Mouse (Mus musculus) embryonic facial prominence, embryonic 13.5 days (tissue): ENCODE data around the gene Gm47289. TPM values are rescaled to one million over a fixed set of nuclear protein-coding genes. Genes with fewer than 3 reads are reported as not detected.

Source experiments
- ATAC-seq: fragments of 200-750 bp; cut with Nextera tagmentation; 2 replicates; pipeline ENCODE4 v1.8.0; 2017; ENCODE audit warnings: low read depth; ENCODE audit not compliant: insufficient number of reproducible peaks, insufficient read depth, low FRiP score, low TSS enrichment
- H3K27ac ChIP-seq: fragments of 300-500 bp; sonication (generic); 2 replicates; pipeline ENCODE4 v1.5.1; 2015; ENCODE audit warnings: moderate library complexity, mild to moderate bottlenecking, inconsistent platforms
- H3K27me3 ChIP-seq: fragments of 300-500 bp; sonication (generic); 2 replicates; pipeline ENCODE4 v1.6.1; 2015; ENCODE audit warnings: mild to moderate bottlenecking, inconsistent platforms
- H3K36me3 ChIP-seq: fragments of 300-500 bp; sonication (generic); 2 replicates; pipeline ENCODE4 v1.6.1; 2015; ENCODE audit warnings: mild to moderate bottlenecking, inconsistent platforms
- H3K4me1 ChIP-seq: fragments of 300-500 bp; sonication (generic); 2 replicates; pipeline ENCODE4 v1.6.1; 2015; ENCODE audit warnings: inconsistent platforms
- H3K4me2 ChIP-seq: fragments of 300-500 bp; sonication (generic); 2 replicates; pipeline ENCODE4 v1.6.1; 2015; ENCODE audit warnings: moderate library complexity, mild to moderate bottlenecking, inconsistent platforms
- H3K4me3 ChIP-seq: fragments of 300-500 bp; sonication (generic); 2 replicates; pipeline ENCODE4 v1.5.1; 2015; ENCODE audit warnings: mild to moderate bottlenecking, inconsistent platforms
- H3K9ac ChIP-seq: fragments of 300-500 bp; sonication (generic); 2 replicates; pipeline ENCODE4 v1.6.1; 2015; ENCODE audit warnings: mild to moderate bottlenecking, inconsistent platforms
- H3K9me3 ChIP-seq: fragments of 300-500 bp; sonication (generic); 2 replicates; pipeline ENCODE4 v1.6.1; 2016; ENCODE audit warnings: inconsistent platforms
- WGBS: fragments of 180-500 bp; shearing (Covaris S2); methylation state at CpG from one replicate; pipeline ENCODE4 v1.1.7; 2015; ENCODE audit warnings: mixed read lengths; 5-methylcytosine and 5-hydroxymethylcytosine counted together
- polyA plus RNA-seq: library from polyadenylated mRNA; unstranded; fragments of >200 nt; fragmentation: Nextera tagmentation; extraction: Ambion mirVana; gene quantifications from 2 replicates; pipeline ENCODE4 v1.2.1, GENCODE M21; 2015

Gene Gm47289
- polyA plus RNA-seq, 1 experiment from 2014 or later = not detected

DNA sequence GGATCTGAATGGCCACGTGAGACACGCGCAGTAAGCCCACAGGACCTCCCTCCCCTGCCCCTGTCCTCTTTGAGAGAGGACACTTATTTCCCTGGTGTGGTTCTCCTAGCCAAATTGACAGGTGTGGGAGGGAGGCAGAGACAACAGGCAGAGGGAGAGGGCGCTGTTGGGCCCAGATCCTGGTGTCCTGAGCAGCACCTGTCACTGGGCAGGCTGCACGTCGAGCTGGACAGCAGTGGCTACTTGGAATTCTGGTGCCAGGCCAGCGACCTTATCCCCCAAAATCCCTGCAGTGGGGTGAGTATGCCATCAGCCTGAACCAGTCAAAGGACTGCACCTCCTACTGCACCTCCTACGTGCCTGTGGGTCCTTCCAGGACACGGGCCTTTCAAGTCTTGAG, 15.6 kb upstream of the Gm47289 start:
- no peaks in the 10 kb centered on the region for H3K4me1 ChIP-seq
- no peak overlapping the region for H3K4me3 ChIP-seq
- WGBS = 70% methylated on average over 9 of the region's 9 CpGs
- H3K9me3 ChIP-seq = no peaks in the 10 kb centered on the region
- H3K4me2 ChIP-seq = no peak overlapping the region
- H3K36me3 ChIP-seq = no peaks in the 10 kb centered on the region
- ATAC-seq = no peak
- no peak overlapping the region for H3K27ac ChIP-seq
- no peaks in the 10 kb centered on the region for H3K27me3 ChIP-seq
- H3K9ac ChIP-seq = no peak overlapping the region

DNA sequence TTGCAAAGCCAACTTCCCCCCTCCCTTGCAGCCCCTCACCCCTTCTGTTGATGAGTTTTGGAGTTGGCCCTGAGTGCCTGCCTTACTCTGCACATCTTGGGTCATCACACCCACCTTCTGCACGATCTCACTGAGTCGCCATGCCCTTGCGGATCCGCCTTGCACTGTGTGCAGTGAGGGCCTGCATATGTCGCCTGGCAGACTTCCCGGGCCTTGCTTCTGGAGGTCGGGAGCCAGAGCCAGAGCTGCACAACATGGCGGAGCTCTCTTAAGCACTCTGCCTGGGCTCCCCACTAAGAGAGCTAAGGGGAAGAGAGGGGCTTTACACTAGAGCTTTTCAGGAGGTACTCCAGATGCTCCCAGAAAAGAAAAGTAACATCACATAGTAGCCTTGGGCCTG, 14.3 kb upstream of the Gm47289 start:
- Histone ChIP-seq H3K9ac (no peak overlapping the region), H3K36me3 (no peaks in the 10 kb centered on the region), H3K4me3 (no peak overlapping the region), H3K27me3 (no peaks in the 10 kb centered on the region), H3K9me3 (no peaks in the 10 kb centered on the region), H3K4me1 (no peaks in the 10 kb centered on the region), H3K27ac (no peak overlapping the region), H3K4me2 (no peak overlapping the region)
- ATAC-seq = no peak
- WGBS = 77% methylated on average over 8 of the region's 8 CpGs

DNA sequence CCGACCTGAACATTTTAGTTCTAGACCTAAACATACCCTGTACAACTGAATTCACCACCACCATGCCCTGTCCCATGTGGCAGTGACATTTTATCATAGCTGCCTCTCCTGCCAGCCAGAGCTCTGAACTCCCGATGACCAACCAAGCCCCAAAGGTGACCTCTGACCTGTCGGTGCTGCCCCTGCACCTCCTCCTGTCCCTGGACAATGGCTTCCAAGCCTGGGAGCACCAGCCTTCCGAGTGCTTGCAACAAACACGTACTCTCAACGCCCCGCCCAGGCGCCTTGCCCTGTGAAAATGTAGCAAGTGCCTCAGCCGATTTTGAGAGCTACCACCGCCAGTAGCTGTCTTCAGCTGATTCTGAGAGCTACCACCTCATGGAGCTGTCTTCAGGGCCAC, 13.8 kb upstream of the Gm47289 start:
- no peaks in the 10 kb centered on the region for H3K4me1 ChIP-seq
- H3K27ac ChIP-seq = no peak overlapping the region
- no peak overlapping the region for H3K4me2 ChIP-seq
- no peaks in the 10 kb centered on the region for H3K9me3 ChIP-seq
- H3K27me3 ChIP-seq = no peaks in the 10 kb centered on the region
- H3K36me3 ChIP-seq = no peaks in the 10 kb centered on the region
- 53% methylated on average over 10 of the region's 10 CpGs for WGBS
- H3K4me3 ChIP-seq = no peak overlapping the region
- no peak overlapping the region for H3K9ac ChIP-seq
- ATAC-seq = no peak

DNA sequence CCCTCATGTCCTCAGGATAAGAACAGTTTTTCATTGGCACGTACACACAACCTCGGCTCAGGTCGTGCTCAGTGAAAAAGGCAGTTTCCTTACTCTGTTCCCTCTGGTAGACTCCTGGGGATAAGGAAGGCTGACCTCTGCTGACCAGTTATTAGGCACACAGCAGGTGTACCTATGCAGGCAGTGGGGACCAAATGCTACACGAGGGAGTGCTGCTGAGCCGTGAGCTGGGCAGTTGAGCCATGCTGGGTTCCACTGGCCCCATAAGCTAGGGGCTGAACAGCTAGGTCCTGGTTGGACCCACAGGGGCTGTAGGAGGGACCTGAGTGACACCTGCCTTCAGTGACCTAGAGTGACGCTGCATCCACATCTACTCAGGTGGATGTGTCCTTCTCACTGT, 13.3 kb upstream of the Gm47289 start:
- ATAC-seq = no peak
- no peak overlapping the region for H3K27ac ChIP-seq

DNA sequence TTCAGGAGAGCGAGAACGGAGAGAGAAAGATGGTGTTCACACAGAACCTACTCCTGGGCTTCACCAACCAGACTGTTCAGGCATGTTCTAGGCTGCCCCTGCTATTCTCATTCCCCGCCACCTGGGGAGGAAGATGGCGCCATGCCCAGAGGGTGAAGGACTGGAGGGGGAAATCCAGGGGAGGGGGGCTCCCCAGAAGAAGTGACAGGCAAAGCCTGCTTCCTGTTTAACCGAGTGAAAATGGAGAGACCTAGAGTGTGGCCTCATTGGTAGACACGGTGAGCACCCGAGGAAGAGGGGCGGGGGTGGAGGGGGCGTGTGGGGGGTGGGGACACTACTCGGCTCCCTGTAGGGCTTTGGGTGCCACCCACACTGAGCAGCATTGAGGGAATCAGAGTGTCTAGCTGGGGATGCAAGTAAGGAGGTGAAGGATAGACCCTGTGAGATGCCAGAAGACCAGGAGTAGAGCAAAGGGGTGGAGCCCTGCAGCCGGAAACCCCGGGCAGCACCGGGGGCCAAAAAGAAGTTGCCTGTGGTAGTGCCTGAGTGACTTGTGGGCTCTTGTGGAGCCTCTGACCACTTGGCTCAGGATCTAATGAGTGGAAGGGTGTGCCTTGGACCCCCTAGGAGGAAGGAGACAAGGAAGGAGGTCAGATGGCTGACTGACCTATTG, 12.7 kb upstream of the Gm47289 start:
- no peaks in the 10 kb centered on the region for H3K27me3 ChIP-seq
- ATAC-seq = peak; percentile 29; the same call in 1 of the 2 replicates
- no peak overlapping the region for H3K9ac ChIP-seq
- no peaks in the 10 kb centered on the region for H3K36me3 ChIP-seq
- no peaks in the 10 kb centered on the region for H3K9me3 ChIP-seq
- H3K27ac ChIP-seq = no peak overlapping the region
- no peak overlapping the region for H3K4me2 ChIP-seq
- 68% methylated on average over 13 of the region's 13 CpGs for WGBS
- no peaks in the 10 kb centered on the region for H3K4me1 ChIP-seq
- H3K4me3 ChIP-seq = no peak overlapping the region

More for the DNA sequence above, 13.3 kb upstream of the Gm47289 start:
- Histone ChIP-seq H3K4me1 (no peaks in the 10 kb centered on the region), H3K4me3 (no peak overlapping the region), H3K27me3 (no peaks in the 10 kb centered on the region), H3K9ac (no peak overlapping the region), H3K4me2 (no peak overlapping the region), H3K9me3 (no peaks in the 10 kb centered on the region), H3K36me3 (no peaks in the 10 kb centered on the region)
- 51% methylated on average over 6 of the region's 6 CpGs for WGBS

DNA sequence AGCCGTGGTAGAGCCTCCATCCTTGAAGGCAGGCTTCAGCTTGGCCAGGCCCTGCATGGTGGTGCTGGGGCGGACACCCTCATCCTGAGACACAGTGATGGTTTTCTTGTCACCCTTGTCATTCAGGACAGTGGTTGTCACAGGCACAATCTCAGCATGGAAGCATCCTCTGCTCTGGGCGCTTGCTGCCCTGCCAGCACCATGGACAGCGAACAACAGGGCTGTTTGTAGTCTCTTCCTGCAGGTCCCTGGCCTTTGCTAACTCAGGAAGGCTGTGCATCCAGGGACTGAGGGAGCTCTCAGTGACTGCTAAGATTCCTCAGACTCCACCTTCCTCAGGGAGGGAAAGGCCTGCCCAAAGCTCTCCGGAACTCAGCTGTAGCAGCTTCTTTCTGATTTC, 9.4 kb upstream of the Gm47289 start:
- Histone ChIP-seq H3K4me2 (no peak overlapping the region), H3K4me1 (no peaks in the 10 kb centered on the region), H3K27ac (no peak overlapping the region), H3K4me3 (no peak overlapping the region), H3K9ac (no peak overlapping the region), H3K36me3 (no peaks in the 10 kb centered on the region), H3K9me3 (no peaks in the 10 kb centered on the region), H3K27me3 (no peaks in the 10 kb centered on the region; the same call in 1 of the 2 replicates)
- 20% methylated on average over 5 of the region's 5 CpGs for WGBS
- no peak for ATAC-seq

DNA sequence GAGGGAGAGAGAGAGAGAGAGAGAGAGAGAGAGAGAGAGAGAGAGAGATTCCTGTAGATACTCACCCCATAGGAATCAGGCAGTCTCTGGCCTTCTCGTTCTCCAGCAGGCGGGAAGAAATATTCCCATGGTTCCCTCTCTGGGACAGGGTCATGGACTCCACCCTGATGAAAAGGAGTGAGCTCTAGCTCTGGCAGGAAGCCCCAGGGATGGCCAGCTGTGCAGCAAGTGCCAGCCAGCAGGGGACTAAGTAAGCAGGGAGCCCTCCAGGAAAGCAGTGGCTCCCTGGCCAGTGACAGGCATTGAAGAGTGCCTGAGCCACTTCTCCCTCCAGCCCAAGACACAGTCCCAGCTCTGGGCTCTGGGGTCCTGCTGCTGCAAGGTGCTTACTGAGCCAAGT, 7.2 kb upstream of the Gm47289 start:
- no peak for ATAC-seq
- H3K4me3 ChIP-seq = no peak overlapping the region
- WGBS = 70% methylated on average over 2 of the region's 2 CpGs
- H3K36me3 ChIP-seq = no peaks in the 10 kb centered on the region
- no peaks in the 10 kb centered on the region for H3K9me3 ChIP-seq
- H3K9ac ChIP-seq = no peak overlapping the region
- H3K4me1 ChIP-seq = peaks cover 4% of the 10 kb centered on the region; the same call in 1 of the 2 replicates
- H3K27ac ChIP-seq = no peak overlapping the region
- no peak overlapping the region for H3K4me2 ChIP-seq
- peaks cover 20% of the 10 kb centered on the region for H3K27me3 ChIP-seq

DNA sequence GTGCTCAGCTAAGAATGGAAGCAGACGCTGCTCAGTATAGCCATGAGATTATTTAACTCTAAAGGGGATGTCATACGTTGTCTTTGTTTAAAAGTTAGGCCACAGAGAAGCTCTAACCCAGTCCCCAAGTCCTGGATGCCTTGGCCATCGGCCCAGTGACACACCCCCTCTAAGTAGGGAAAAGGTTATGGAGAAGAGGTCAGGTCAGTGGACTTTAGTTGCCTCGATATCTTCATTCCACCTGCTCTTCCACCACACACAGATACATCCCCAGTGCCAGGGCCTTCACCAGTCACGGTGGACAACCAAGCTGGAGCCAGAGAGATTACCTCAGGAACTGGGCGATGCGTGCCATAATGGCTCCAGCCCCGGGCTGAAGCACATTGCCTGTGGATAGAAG, 3.5 kb upstream of the Gm47289 start:
- Histone ChIP-seq H3K4me3 (no peak overlapping the region), H3K9ac (no peak overlapping the region), H3K9me3 (no peaks in the 10 kb centered on the region), H3K27ac (no peak overlapping the region), H3K4me1 (peaks cover 4% of the 10 kb centered on the region; the same call in 1 of the 2 replicates), H3K36me3 (no peaks in the 10 kb centered on the region), H3K27me3 (peaks cover 35% of the 10 kb centered on the region), H3K4me2 (no peak overlapping the region)
- no peak for ATAC-seq
- WGBS = 76% methylated on average over 8 of the region's 8 CpGs

DNA sequence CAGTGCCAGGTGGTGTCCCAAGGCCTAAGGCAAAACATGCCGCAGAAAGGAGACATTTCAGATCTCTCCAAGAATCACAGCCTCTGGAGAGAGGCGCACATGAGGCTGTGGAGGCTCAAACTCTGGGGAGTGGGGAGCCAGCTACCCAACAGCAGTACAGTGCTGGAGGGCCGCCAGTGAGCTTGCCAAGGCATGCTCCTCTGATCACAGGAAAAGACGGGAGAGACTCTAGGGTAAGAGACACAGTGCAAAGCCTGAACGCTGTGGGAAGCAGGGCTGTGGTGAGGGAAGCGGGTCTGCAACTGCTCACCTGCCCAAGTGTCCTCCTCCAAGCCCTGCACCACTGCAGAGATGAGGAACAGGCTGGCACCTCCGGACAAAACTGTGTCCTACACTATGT, 3.1 kb upstream of the Gm47289 start:
- H3K9me3 ChIP-seq = no peaks in the 10 kb centered on the region
- H3K36me3 ChIP-seq = no peaks in the 10 kb centered on the region
- H3K9ac ChIP-seq = peak overlapping the region; percentile 63; the same call in 1 of the 2 replicates
- H3K4me2 ChIP-seq = peak overlapping the region; percentile 75
- 48% methylated on average over 7 of the region's 7 CpGs for WGBS
- peaks cover 4% of the 10 kb centered on the region; the same call in 1 of the 2 replicates for H3K4me1 ChIP-seq
- ATAC-seq = no peak
- no peak overlapping the region for H3K27ac ChIP-seq
- H3K4me3 ChIP-seq = peak overlapping the region; percentile 53; the same call in 1 of the 2 replicates
- H3K27me3 ChIP-seq = peaks cover 35% of the 10 kb centered on the region

DNA sequence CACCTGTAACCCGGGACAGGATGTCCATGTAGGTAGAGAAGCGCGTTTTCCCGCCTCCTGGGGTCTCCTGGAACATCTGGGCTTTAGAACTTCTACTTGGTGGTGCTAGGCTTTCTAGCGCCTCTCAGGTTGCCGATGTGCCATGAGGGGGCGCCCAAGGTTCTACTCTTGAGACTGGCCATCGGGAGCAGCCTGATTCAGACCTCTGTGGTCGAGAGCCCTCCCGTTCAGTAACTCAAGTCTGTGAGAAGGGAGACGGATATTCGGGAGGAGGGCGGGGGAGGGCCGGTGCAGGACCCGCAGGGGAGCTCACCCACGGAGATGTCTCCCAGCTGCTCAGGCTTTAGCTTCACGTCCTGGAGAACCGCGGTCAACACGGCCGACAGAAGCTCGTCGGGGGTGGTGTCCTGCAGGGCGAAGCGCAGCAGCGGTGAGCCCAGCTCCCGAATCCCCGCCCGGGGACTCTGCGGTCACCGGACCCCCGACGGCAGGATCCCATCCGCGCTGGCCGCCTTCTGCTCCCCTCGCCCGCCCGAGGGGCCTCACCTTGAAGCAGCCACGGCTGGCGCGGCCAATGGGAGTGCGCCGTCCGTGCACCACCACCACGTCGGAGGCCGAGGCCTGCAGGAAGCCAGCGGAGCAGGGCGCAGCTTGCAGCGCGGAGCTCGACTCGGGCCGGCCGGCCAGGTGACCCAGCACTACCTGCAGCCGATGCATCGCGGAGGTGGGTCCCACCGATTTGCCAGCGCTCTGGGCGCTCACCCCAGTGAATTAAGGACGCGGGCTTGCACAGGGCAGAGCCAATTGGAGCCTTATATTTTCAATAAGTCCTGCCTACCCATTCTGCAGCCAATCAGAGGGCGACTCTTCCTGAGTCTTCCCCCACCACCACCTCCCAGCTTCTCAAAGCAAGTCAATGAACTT, 2.4 kb upstream of the Gm47289 start, which contains the start of gene Acaa1b:
TSS of gene Acaa1b (minus strand) at position 816 of the 924 bp plus-strand sequence.
- peaks cover 4% of the 10 kb centered on the region; the same call in 1 of the 2 replicates for H3K4me1 ChIP-seq
- H3K27me3 ChIP-seq = peaks cover 35% of the 10 kb centered on the region
- peak; percentile 71; the same call in 1 of the 2 replicates for ATAC-seq
- no peaks in the 10 kb centered on the region for H3K36me3 ChIP-seq
- H3K4me3 ChIP-seq = peak within 1 kb of the TSS; percentile 53
- H3K27ac ChIP-seq = no peak within 1 kb of the TSS
- H3K9ac ChIP-seq = peak within 1 kb of the TSS; percentile 63
- peak within 1 kb of the TSS; percentile 75 for H3K4me2 ChIP-seq
- WGBS = 1% methylated on average over 63 of the region's 65 CpGs
- no peaks in the 10 kb centered on the region for H3K9me3 ChIP-seq

DNA sequence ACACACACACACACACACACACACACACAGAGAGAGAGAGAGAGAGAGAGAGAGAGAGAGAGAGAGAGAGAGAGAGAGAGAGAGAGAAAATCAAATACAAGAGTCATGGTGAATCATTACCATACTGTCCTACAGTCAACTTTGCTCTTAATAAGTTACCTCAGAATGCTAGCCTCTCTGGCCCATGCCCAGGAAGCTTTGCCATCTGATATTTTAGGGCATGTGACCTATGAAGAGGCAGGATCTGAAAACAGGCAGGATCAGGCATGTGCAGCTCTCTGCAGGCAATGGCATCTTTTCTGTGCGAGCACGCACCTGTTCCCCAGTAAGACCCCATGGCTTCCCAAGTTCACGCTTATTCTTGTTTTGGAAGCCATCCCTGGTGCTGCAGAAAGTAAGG, 1.7 kb downstream of the Gm47289 start:
- H3K27ac ChIP-seq = no peak overlapping the region
- no peaks in the 10 kb centered on the region for H3K36me3 ChIP-seq
- H3K9ac ChIP-seq = no peak overlapping the region
- ATAC-seq = no peak
- H3K27me3 ChIP-seq = peaks cover 24% of the 10 kb centered on the region
- 85% methylated on average over 3 of the region's 3 CpGs for WGBS
- H3K9me3 ChIP-seq = no peaks in the 10 kb centered on the region
- no peak overlapping the region for H3K4me2 ChIP-seq
- peaks cover 4% of the 10 kb centered on the region; the same call in 1 of the 2 replicates for H3K4me1 ChIP-seq
- H3K4me3 ChIP-seq = no peak overlapping the region
